Mouse (Mus musculus): ENCODE results near the gene Lgr5. TPM values are rescaled to one million over a fixed set of nuclear protein-coding genes. Genes with fewer than 3 reads are reported as not detected.

The Lgr5 gene
- total and polyA plus RNA-seq, 3 experiments = not detected

DNA sequence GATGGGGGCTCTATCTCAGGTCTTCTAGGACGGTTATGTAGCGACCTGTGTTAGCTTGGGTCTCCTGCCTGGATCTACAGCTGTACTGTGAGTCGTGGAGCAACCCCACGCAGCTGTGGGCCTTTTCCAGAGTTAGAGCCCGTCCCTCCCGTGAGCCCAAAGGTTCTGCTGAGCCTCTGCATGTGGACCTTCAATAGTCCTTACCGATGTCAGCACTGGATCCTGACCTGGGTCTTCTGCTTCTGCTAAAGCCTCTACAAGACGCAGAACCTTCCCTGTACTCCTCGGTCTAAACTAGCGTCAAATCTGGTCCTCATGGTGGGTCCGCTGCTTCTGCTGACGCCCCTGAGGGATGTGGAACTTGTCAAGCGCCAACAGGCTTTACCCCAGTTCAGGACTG lies 139.0 kb downstream of the Lgr5 start:
- no peaks in the 10 kb centered on the region for H3K4me1 ChIP-seq (ENCODE audit: control insufficient read depth in 1 of 2, insufficient read depth in 2 of 2)
- H3K27me3 ChIP-seq (replicated peaks) = no peaks in the 10 kb centered on the region
- no peaks in the 10 kb centered on the region for H3K79me2 ChIP-seq (replicated peaks; ENCODE audit: control insufficient read depth, extremely low read depth, insufficient read depth, poor library complexity, severe bottlenecking)
- in situ Hi-C loops (cut with MboI; ENCODE audit: low pct_ligation_motif_present, low pct_unique_long_range_greater_than_20kb, low sequenced_read_pairs) (no loop called here), dilution Hi-C loops (cut with MboI; ENCODE audit: extremely low pct_ligation_motif_present, extremely low pct_unique_long_range_greater_than_20kb, low sequenced_read_pairs) (no loop called here)
- no peaks in the 10 kb centered on the region for H3K36me3 ChIP-seq (replicated peaks in 1 of 2; ENCODE audit: control insufficient read depth in 1 of 2, insufficient read depth in 1 of 2, low read length in 1 of 2)
- no peak overlapping the region for H3K4me3 ChIP-seq (replicated peaks in 1 of 3; ENCODE audit: low read depth in 2 of 3, low read length in 2 of 3, poor library complexity in 1 of 3)
- no peak overlapping the region for H3K9ac ChIP-seq (ENCODE audit: insufficient read depth, low read depth)
- no peaks in the 10 kb centered on the region for H3K9me3 ChIP-seq (replicated peaks; ENCODE audit: low read length)
- no peak for TF ChIP-seq TBP (conservative IDR thresholded peaks at IDR 0.05; ENCODE audit: low read depth, low read length)
- no peak for TF ChIP-seq KAT2A (IDR thresholded peaks at IDR 0.05; ENCODE audit: insufficient replicate concordance, low read length)
- no peak for TF ChIP-seq BHLHE40 (IDR thresholded peaks at IDR 0.05; ENCODE audit: low read depth, low read length)
- no peak for TF ChIP-seq ELF1 (IDR thresholded peaks at IDR 0.05; ENCODE audit: low read depth, low read length)
- TF ChIP-seq ZC3H11A (IDR thresholded peaks at IDR 0.05; ENCODE audit: low read depth, low read length) = no peak
- TF ChIP-seq RAD21 (IDR thresholded peaks at IDR 0.05; ENCODE audit: low read depth, low read length) = no peak
- no peak for TF ChIP-seq CHD1 (IDR thresholded peaks at IDR 0.05; ENCODE audit: low read depth, low read length)
- no peak for TF ChIP-seq JUND (conservative IDR thresholded peaks at IDR 0.05; ENCODE audit: low read depth, low read length)
- TF ChIP-seq HCFC1 (IDR thresholded peaks at IDR 0.05; ENCODE audit: low read depth, low read length) = no peak
- TF ChIP-seq JUN (IDR thresholded peaks at IDR 0.05; ENCODE audit: insufficient read depth, low read depth, low read length) = no peak
- no peak for TF ChIP-seq IRF4 (IDR thresholded peaks at IDR 0.05; ENCODE audit: low read depth, low read length)
- no peak for TF ChIP-seq GABPA (IDR thresholded peaks at IDR 0.05; ENCODE audit: insufficient replicate concordance, low read depth, low read length)
- no peak for TF ChIP-seq MYC (IDR thresholded peaks at IDR 0.05; ENCODE audit: low read depth, low read length)
- no peak for TF ChIP-seq CTCF (conservative IDR thresholded peaks at IDR 0.05 in 1 of 2, IDR thresholded peaks at IDR 0.05 in 1 of 2; ENCODE audit: low read depth in 2 of 2, low read length in 2 of 2)
- TF ChIP-seq NRF1 (IDR thresholded peaks at IDR 0.05; ENCODE audit: low read depth, low read length) = no peak
- TF ChIP-seq PAX5 (IDR thresholded peaks at IDR 0.05; ENCODE audit: low read length) = no peak
- no peak for TF ChIP-seq MEF2A (IDR thresholded peaks at IDR 0.05; ENCODE audit: borderline replicate concordance, low read depth, low read length)
- no peak for TF ChIP-seq POLR2A (IDR thresholded peaks at IDR 0.05; ENCODE audit: low read depth, low read length)
- no peak for TF ChIP-seq ZMIZ1 (IDR thresholded peaks at IDR 0.05; ENCODE audit: low read depth, low read length)
- TF ChIP-seq MAZ (IDR thresholded peaks at IDR 0.05; ENCODE audit: low read depth, low read length) = no peak
- H3K4me2 ChIP-seq (ENCODE audit: insufficient read depth, low read depth, poor library complexity, severe bottlenecking) = no peak overlapping the region
- no peak for DNase-seq (ENCODE audit: extremely low read depth)
- no peak overlapping the region for H3K27ac ChIP-seq (ENCODE audit: insufficient read depth, low read depth)

DNA sequence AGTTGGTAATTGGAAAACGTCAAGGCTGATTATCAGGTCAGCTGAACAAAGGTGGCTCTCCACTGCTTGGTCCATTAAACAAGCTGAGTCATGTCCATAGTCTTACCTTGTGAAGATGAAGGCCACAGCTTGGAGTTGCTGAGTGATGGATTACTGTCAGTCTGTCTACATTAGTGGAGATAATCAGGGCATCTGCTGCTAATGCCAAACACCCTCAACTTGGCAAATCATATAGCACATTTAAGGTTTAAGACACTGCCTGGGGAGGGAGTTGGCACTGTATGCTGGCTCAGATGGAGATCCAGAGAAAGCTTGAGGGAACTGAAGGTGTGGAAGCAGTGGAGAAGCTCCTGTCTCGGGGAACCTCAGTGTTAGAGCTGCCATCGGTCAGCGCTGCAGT lies 150.3 kb downstream of the Lgr5 start:
- dilution Hi-C loops (cut with MboI; ENCODE audit: extremely low pct_ligation_motif_present, extremely low pct_unique_long_range_greater_than_20kb, low sequenced_read_pairs) (no loop called here), in situ Hi-C loops (cut with MboI; ENCODE audit: low pct_ligation_motif_present, low pct_unique_long_range_greater_than_20kb, low sequenced_read_pairs) (no loop called here)
- no peaks in the 10 kb centered on the region for H3K9me3 ChIP-seq (replicated peaks; ENCODE audit: low read length)
- H3K4me3 ChIP-seq (replicated peaks in 1 of 3; ENCODE audit: low read depth in 2 of 3, low read length in 2 of 3, poor library complexity in 1 of 3) = no peak overlapping the region
- TF ChIP-seq MAX (IDR thresholded peaks at IDR 0.05; ENCODE audit: low read length) (no peak), ZKSCAN1 (IDR thresholded peaks at IDR 0.05; ENCODE audit: borderline replicate concordance, low read depth, low read length) (no peak), POLR2A (IDR thresholded peaks at IDR 0.05; ENCODE audit: low read depth, low read length) (no peak), TBP (conservative IDR thresholded peaks at IDR 0.05; ENCODE audit: low read depth, low read length) (no peak), ZNF384 (IDR thresholded peaks at IDR 0.05; ENCODE audit: low read depth, low read length) (no peak), MAFK (IDR thresholded peaks at IDR 0.05; ENCODE audit: insufficient replicate concordance, low read length) (no peak), NRF1 (IDR thresholded peaks at IDR 0.05; ENCODE audit: low read depth, low read length) (no peak), ETS1 (conservative IDR thresholded peaks at IDR 0.05; ENCODE audit: low read depth, low read length) (no peak), JUN (IDR thresholded peaks at IDR 0.05; ENCODE audit: insufficient read depth, low read depth, low read length) (no peak), E2F4 (IDR thresholded peaks at IDR 0.05; ENCODE audit: insufficient replicate concordance, low read depth, low read length) (no peak)
- H3K79me2 ChIP-seq (replicated peaks; ENCODE audit: control insufficient read depth, extremely low read depth, insufficient read depth, poor library complexity, severe bottlenecking) = no peaks in the 10 kb centered on the region
- DNase-seq (ENCODE audit: extremely low read depth) = no peak
- no peaks in the 10 kb centered on the region for H3K27me3 ChIP-seq (replicated peaks)
- no peak overlapping the region for H3K4me2 ChIP-seq (ENCODE audit: insufficient read depth, low read depth, poor library complexity, severe bottlenecking)
- H3K4me1 ChIP-seq (ENCODE audit: control insufficient read depth in 1 of 2, insufficient read depth in 2 of 2) = no peaks in the 10 kb centered on the region; a peak in 1 of 4 replicates
- no peak overlapping the region for H3K9ac ChIP-seq (ENCODE audit: insufficient read depth, low read depth)
- H3K27ac ChIP-seq (ENCODE audit: insufficient read depth, low read depth) = no peak overlapping the region
- H3K36me3 ChIP-seq (replicated peaks in 1 of 2; ENCODE audit: control insufficient read depth in 1 of 2, insufficient read depth in 1 of 2, low read length in 1 of 2) = peaks cover 35 to 48% of the 10 kb centered on the region in 2 experiments

Measured in CH12.LX (cell line).